20 mouse cellular contexts compared by ENCODE assay signal in genomic region chr19:32152529-32152928, GRCm38 (mm10). TPM values are rescaled to one million over a fixed set of nuclear protein-coding genes. Genes with fewer than 3 reads are reported as not detected.
DNase-seq lines count a peak whose midpoint lies in the region; ATAC-seq and TF ChIP-seq lines count a peak whose summit lies in the region.
"Had no signal": no experiment of that assay in that cellular context is flagged by ENCODE, and none has a peak within 500 bp of the region (broad histone marks: within the 10 kb centered on the region; RNA-seq: fewer than 3 reads in every experiment).

No protein-coding gene starts in this region.

- peak; percentile 21; the same call in 1 of the 2 replicates for TF ChIP-seq CTCF in left cerebral cortex, adult 2 months (IDR thresholded peaks at IDR 0.05)
- TF ChIP-seq CTCF in CH12.LX (conservative IDR thresholded peaks at IDR 0.05 in 1 of 2, IDR thresholded peaks at IDR 0.05 in 1 of 2; ENCODE audit: low read depth in 2 of 2, low read length in 2 of 2): peak in 1 of 2 experiments; percentile 59; a peak in 2 of 4 replicates
- no peak for TF ChIP-seq CTCF in cortical plate, adult 2 months (IDR thresholded peaks at IDR 0.05; ENCODE audit: extremely low read depth, insufficient read depth, low read length)
- no peak for TF ChIP-seq CTCF in gastrocnemius, adult 2 months (IDR thresholded peaks at IDR 0.05)

- no peak for TF ChIP-seq EP300 in CH12.LX (IDR thresholded peaks at IDR 0.05; ENCODE audit: low read length)

- H3K27me3 ChIP-seq in CH12.LX (replicated peaks): no peaks in the 10 kb centered on the region
- H3K27me3 ChIP-seq: hindbrain, embryonic 15.5 days; limb, embryonic 15.5 days; liver, embryonic 15.5 days; midbrain, embryonic 12.5 days had no signal

- H3K4me1 ChIP-seq in CH12.LX (ENCODE audit: control insufficient read depth in 1 of 2, insufficient read depth in 2 of 2): no peaks in the 10 kb centered on the region
- peaks cover 5% of the 10 kb centered on the region for H3K4me1 ChIP-seq in cortical plate, adult 2 months (ENCODE audit: control insufficient read depth, insufficient read depth, low read length)
- H3K4me1 ChIP-seq: hindbrain, embryonic 15.5 days; midbrain, embryonic 12.5 days had no signal

- H3K27ac ChIP-seq in left cerebral cortex, adult 2 months: no peak overlapping the region
- H3K27ac ChIP-seq in CH12.LX (ENCODE audit: insufficient read depth, low read depth): no peak overlapping the region
- H3K27ac ChIP-seq in cortical plate, adult 2 months (ENCODE audit: insufficient read depth, low read length): 0 out of 2 replicates have a peak overlapping the region, but pooled peaks have one; percentile 8
- no peak overlapping the region for H3K27ac ChIP-seq in gastrocnemius, adult 2 months
- H3K27ac ChIP-seq: heart, embryonic 10.5 days; hindbrain, embryonic 15.5 days; limb, embryonic 15.5 days; liver, embryonic 15.5 days; midbrain, embryonic 12.5 days; stomach, postnatal 0 days had no signal

- peak; percentile 20 for TF ChIP-seq RAD21 in CH12.LX (IDR thresholded peaks at IDR 0.05; ENCODE audit: low read depth, low read length)

- no peaks in the 10 kb centered on the region for H3K9me3 ChIP-seq in CH12.LX (replicated peaks; ENCODE audit: low read length)
- H3K9me3 ChIP-seq: heart, embryonic 10.5 days; hindbrain, embryonic 15.5 days; limb, embryonic 15.5 days; liver, embryonic 15.5 days; midbrain, embryonic 12.5 days had no signal

- no peak overlapping the region for H3K4me2 ChIP-seq in CH12.LX (ENCODE audit: insufficient read depth, low read depth, poor library complexity, severe bottlenecking)
- H3K4me2 ChIP-seq: hindbrain, embryonic 15.5 days; limb, embryonic 15.5 days; liver, embryonic 15.5 days; midbrain, embryonic 12.5 days had no signal

- dilution Hi-C loops in CH12.LX (cut with MboI; ENCODE audit: extremely low pct_ligation_motif_present, extremely low pct_unique_long_range_greater_than_20kb, low sequenced_read_pairs): no loop called here

- ATAC-seq in frontal cortex, adult (ENCODE audit: low TSS enrichment): peak; percentile 85; the same call in 1 of the 2 replicates
- ATAC-seq: forebrain, embryonic 16.5 days had no signal

- in situ Hi-C loops in CH12.LX (cut with MboI; ENCODE audit: low pct_ligation_motif_present, low pct_unique_long_range_greater_than_20kb, low sequenced_read_pairs): no loop called here

- no peak overlapping the region for H3K9ac ChIP-seq in CH12.LX (ENCODE audit: insufficient read depth, low read depth)
- H3K9ac ChIP-seq: hindbrain, embryonic 15.5 days; limb, embryonic 15.5 days; liver, embryonic 15.5 days; midbrain, embryonic 12.5 days had no signal

- H3K4me3 ChIP-seq in left cerebral cortex, adult 2 months: no peak overlapping the region
- no peak overlapping the region for H3K4me3 ChIP-seq in CH12.LX (replicated peaks in 1 of 3; ENCODE audit: low read depth in 2 of 3, low read length in 2 of 3, poor library complexity in 1 of 3)
- no peak overlapping the region for H3K4me3 ChIP-seq in cortical plate, adult 2 months (ENCODE audit: insufficient read depth, low read length)
- no peak overlapping the region for H3K4me3 ChIP-seq in gastrocnemius, adult 2 months
- H3K4me3 ChIP-seq: heart, embryonic 10.5 days; hindbrain, embryonic 15.5 days; limb, embryonic 15.5 days; liver, embryonic 15.5 days; midbrain, embryonic 12.5 days had no signal

- peaks cover 0 to 3% of the 10 kb centered on the region in 2 experiments for H3K36me3 ChIP-seq in CH12.LX (replicated peaks in 1 of 2; ENCODE audit: control insufficient read depth in 1 of 2, insufficient read depth in 1 of 2, low read length in 1 of 2)
- H3K36me3 ChIP-seq: heart, embryonic 10.5 days; hindbrain, embryonic 15.5 days; limb, embryonic 15.5 days; midbrain, embryonic 12.5 days had no signal

- intact Hi-C loops in left cerebral cortex, adult 2 months (cut with DNase I): no loop called here
- intact Hi-C loops in gastrocnemius, adult 2 months (cut with DNase I): no loop called here

- no peak for DNase-seq in frontal cortex, postnatal 25 days (ENCODE audit: low spot score in 2 of 2)
- DNase-seq in left cerebral cortex, adult 2 months (ENCODE audit: extremely low spot score in 1 of 2, low spot score in 2 of 2): no peak
- no peak for DNase-seq in left cerebral cortex, adult 11 months (ENCODE audit: low spot score)
- DNase-seq in CH12.LX (ENCODE audit: extremely low read depth): no peak
- no peak for DNase-seq in gastrocnemius, adult 2 months
- DNase-seq: adrenal gland, adult 2 months; cerebellum, adult 2 months; cerebellum, postnatal 25 days; gastrocnemius, postnatal 36 days; kidney, postnatal 36 days; left cerebral cortex, postnatal 4 days had no signal

- no peaks in the 10 kb centered on the region for H3K79me2 ChIP-seq in CH12.LX (replicated peaks; ENCODE audit: control insufficient read depth, extremely low read depth, insufficient read depth, poor library complexity, severe bottlenecking)

- no peak for TF ChIP-seq POLR2A in CH12.LX (IDR thresholded peaks at IDR 0.05; ENCODE audit: low read depth, low read length)
- no peak for TF ChIP-seq POLR2A in cortical plate, adult 2 months (IDR thresholded peaks at IDR 0.05; ENCODE audit: extremely low read depth, insufficient read depth, low read length)

TF ChIP-seq in CH12.LX, 34 proteins besides CTCF, POLR2A, EP300 and RAD21:
- no peak for TF ChIP-seq MAZ (IDR thresholded peaks at IDR 0.05; ENCODE audit: low read depth, low read length)
- TF ChIP-seq SMC3 (IDR thresholded peaks at IDR 0.05; ENCODE audit: low read depth, low read length): peak; percentile 12

RNA-seq across cellular contexts. Expression of gene Asah2, which starts 44.5 kb away (rescaled TPM):
- total RNA-seq in left cerebral cortex, adult 2 months (2021): 10 to 100 TPM in 1 of 2 experiments, 1 to 10 TPM in 1; 8.3 to 12.3 TPM
- total RNA-seq in CH12.LX (2012; rRNA removed): 0.17 and 0.38 TPM in 2 replicates
- 0.63 and 0.68 TPM in 2 replicates for total RNA-seq in CH12.LX (2014; rRNA removed)
- 0.73 and 0.76 TPM in 2 replicates for polyA plus RNA-seq in CH12.LX (2012; ENCODE audit: insufficient read length, low read depth)
- 5.8 and 6.2 TPM in 2 replicates for polyA plus RNA-seq in cortical plate, adult 2 months (2012; rRNA removed)
- total RNA-seq in gastrocnemius, adult 2 months (2021): 1 to 10 TPM; 4.3 to 5.4 TPM
